Comparison of ENCODE assay signal across 15 mouse cellular contexts in genomic region chr1:141161772-141162171, GRCm38 (mm10).
"Had no signal": no experiment of that assay in that cellular context is flagged by ENCODE, and none has a peak within 500 bp of the region (broad histone marks: within the 10 kb centered on the region; RNA-seq: fewer than 3 reads in every experiment).

No protein-coding gene starts in this region.

- H3K4me3 ChIP-seq: neural tube, embryonic 15.5 days; stomach, embryonic 15.5 days had no signal

- H3K27me3 ChIP-seq: neural tube, embryonic 15.5 days; stomach, embryonic 15.5 days had no signal

- H3K9ac ChIP-seq: neural tube, embryonic 15.5 days; stomach, embryonic 15.5 days had no signal

- H3K4me1 ChIP-seq: neural tube, embryonic 15.5 days; stomach, embryonic 15.5 days had no signal

- H3K36me3 ChIP-seq: neural tube, embryonic 15.5 days; stomach, embryonic 15.5 days had no signal

- H3K27ac ChIP-seq: neural tube, embryonic 15.5 days; stomach, embryonic 15.5 days; stomach, postnatal 0 days had no signal

- H3K4me2 ChIP-seq: neural tube, embryonic 15.5 days; stomach, embryonic 15.5 days had no signal

- DNase-seq: retina, postnatal 1 day; right cerebral cortex, adult 18-20 months; right cerebral cortex, postnatal 14 days; right cerebral cortex, postnatal 25 days; right cerebral cortex, postnatal 4 days; spleen, adult 18-20 months; thymus, adult 18-20 months; thymus, adult 2 months; thymus, postnatal 14 days; thymus, postnatal 25 days; thymus, postnatal 36 days; thymus, postnatal 4 days had no signal

- H3K9me3 ChIP-seq: neural tube, embryonic 15.5 days; stomach, embryonic 15.5 days had no signal
